Mouse (Mus musculus): ENCODE data around the gene 1700013F07Rik.

- no peak for TF ChIP-seq CTCF (IDR thresholded peaks at IDR 0.05; ENCODE audit: insufficient read depth, low read length)
- no peak for TF ChIP-seq POLR2A (IDR thresholded peaks at IDR 0.05; ENCODE audit: borderline replicate concordance, extremely low read depth, low read depth, low read length)
Measured at GRCm38 (mm10) chr3:108584580-108584979, 50.6 kb downstream of the 1700013F07Rik start.

Measured in lung, adult 2 months (tissue).